Mouse (Mus musculus): ENCODE results near the gene Il12rb2.

DNA sequence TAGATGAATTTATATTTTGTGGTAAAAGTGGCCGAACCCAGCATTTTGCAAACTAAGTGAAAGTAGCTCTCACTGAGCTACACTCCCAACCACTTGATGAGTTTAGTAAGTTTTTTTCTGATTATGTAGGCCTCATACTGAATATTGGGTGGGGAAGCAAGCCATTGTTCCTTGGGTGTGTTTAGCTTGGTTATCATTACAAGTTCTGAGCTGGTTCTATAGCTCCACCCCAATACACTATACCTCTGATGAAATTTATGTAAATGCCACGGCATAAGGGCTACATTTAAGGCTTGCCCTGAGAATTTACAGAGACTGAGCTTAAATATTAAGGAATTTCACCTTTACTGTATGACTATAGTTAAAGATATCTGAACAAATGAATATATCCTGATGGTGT, 106.5 kb downstream of the Il12rb2 start:
- no peak for TF ChIP-seq CTCF (IDR thresholded peaks at IDR 0.05)
- TF ChIP-seq EP300 (IDR thresholded peaks at IDR 0.05) = no peak

All from lung, postnatal 0 days (tissue).